Mouse (Mus musculus): ENCODE measurements around the gene Tenm4. TPM values are rescaled to one million over a fixed set of nuclear protein-coding genes. Genes with fewer than 3 reads are reported as not detected.

The Tenm4 gene
- polyA plus RNA-seq, 2 experiments, result 12.7 to 37.4 TPM

DNA sequence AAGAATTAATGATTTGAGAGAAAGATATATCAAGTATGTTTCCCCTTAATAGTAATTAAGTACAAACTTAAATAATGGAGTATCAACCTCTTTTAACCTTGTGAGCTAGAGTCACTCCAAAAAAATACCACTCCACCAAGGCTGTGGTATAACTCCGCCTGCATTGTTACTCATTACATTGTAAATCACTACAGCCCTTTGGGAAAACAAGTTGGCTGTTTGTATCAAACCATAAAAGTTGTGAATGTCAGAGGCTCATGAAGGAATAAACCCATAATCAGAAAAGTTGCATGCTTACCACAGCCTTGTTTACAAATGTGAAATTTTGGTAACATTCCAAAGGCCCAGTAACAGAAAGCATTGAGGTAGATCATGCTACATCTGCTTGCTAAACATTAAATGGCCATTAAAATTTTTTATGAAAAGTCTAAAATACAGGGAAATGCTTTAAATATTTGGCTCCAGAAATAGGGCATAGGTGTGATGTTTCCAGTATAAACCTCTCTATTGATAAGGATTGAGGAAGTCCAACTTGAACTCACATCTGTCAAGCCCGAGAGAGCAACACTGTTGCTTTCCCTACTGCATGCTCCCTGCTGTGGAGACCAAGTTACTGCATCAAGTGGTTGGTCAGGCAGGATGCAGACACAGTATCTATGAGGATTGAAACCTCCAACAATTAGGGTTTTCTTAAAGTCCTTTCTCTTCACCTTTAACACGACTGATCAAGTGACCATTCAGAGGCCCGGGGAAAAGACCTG lies 582.5 kb downstream of the Tenm4 start:
- no peak overlapping the region for H3K4me2 ChIP-seq (replicated peaks; ENCODE audit: low read depth, low read length, severe bottlenecking)
- H3K27ac ChIP-seq (replicated peaks; ENCODE audit: low read depth, low read length), result no peak overlapping the region
- H3K4me3 ChIP-seq (replicated peaks; ENCODE audit: low read length), result no peak overlapping the region
- no peaks in the 10 kb centered on the region for H3K27me3 ChIP-seq (ENCODE audit: control insufficient read depth, insufficient read depth, low read length)
- no peak for TF ChIP-seq POLR2A (IDR thresholded peaks at IDR 0.05; ENCODE audit: borderline replicate concordance, extremely low read depth, insufficient read depth, insufficient read length)
- no peaks in the 10 kb centered on the region for H3K9me3 ChIP-seq (ENCODE audit: control insufficient read depth, low read length)
- H3K36me3 ChIP-seq (ENCODE audit: control insufficient read depth, insufficient read depth, low read length), result no peaks in the 10 kb centered on the region
- WGBS, result 42% methylated on average over 4 of the region's 4 CpGs
- DNase-seq (ENCODE audit: low spot score) (no peak), ATAC-seq (ENCODE audit: low FRiP score, low read depth) (no peak; the same call in 1 of the 2 replicates)
- no peak overlapping the region for H3K9ac ChIP-seq (ENCODE audit: low read depth, low read length, severe bottlenecking)
- peaks cover 53% of the 10 kb centered on the region for H3K4me1 ChIP-seq (ENCODE audit: control insufficient read depth, insufficient read depth, low read length)

GRCm38 (mm10) chr7:96754175-96754574 lies 583.1 kb downstream of the Tenm4 start:
- no peak for TF ChIP-seq POLR2A (IDR thresholded peaks at IDR 0.05; ENCODE audit: borderline replicate concordance, extremely low read depth, insufficient read depth, insufficient read length)
- DNase-seq (ENCODE audit: low spot score), result no peak
- Histone ChIP-seq H3K27me3 (ENCODE audit: control insufficient read depth, insufficient read depth, low read length) (no peaks in the 10 kb centered on the region), H3K4me2 (replicated peaks; ENCODE audit: low read depth, low read length, severe bottlenecking) (no peak overlapping the region), H3K36me3 (ENCODE audit: control insufficient read depth, insufficient read depth, low read length) (no peaks in the 10 kb centered on the region), H3K27ac (replicated peaks; ENCODE audit: low read depth, low read length) (no peak overlapping the region), H3K9me3 (ENCODE audit: control insufficient read depth, low read length) (no peaks in the 10 kb centered on the region), H3K9ac (ENCODE audit: low read depth, low read length, severe bottlenecking) (no peak overlapping the region), H3K4me3 (replicated peaks; ENCODE audit: low read length) (no peak overlapping the region), H3K4me1 (ENCODE audit: control insufficient read depth, insufficient read depth, low read length) (peaks cover 52% of the 10 kb centered on the region)
- ATAC-seq (ENCODE audit: low FRiP score, low read depth), result no peak
- WGBS, result 35% methylated on average over 12 of the region's 12 CpGs

DNA sequence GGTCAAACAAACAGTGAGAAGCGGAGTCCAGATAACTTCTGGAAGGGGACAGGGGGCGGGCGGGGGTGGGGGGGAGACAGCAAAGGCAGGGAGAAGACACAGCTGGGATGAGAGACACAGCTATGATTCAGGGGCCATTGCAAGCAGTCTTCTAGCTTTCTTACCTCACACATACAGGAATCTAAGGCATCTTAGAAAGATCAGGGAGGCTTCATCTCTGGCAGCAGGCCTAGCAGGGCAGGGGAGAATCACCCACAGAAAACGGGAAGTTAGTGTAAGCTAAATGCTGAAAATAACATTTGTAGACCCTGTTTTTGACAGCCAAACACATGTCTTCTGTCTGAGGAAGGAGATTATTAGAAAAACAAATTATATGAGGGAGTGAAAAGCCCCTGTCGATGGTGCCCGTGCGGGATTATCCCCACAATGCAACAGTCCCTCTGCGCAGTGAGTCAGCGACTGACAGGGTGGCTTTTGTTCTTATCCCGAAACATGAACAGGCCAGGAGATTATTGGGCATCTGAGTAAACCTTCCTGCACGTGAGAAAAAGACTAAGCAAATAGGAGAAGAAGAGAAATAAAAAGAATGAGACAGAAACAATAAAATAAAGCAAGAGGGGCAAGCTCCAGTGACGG lies 584.5 kb downstream of the Tenm4 start:
- no peak for TF ChIP-seq POLR2A (IDR thresholded peaks at IDR 0.05; ENCODE audit: borderline replicate concordance, extremely low read depth, insufficient read depth, insufficient read length)

GRCm38 (mm10) chr7:96756104-96756742 lies 585.2 kb downstream of the Tenm4 start:
- H3K4me1 ChIP-seq (ENCODE audit: control insufficient read depth, insufficient read depth, low read length), result peaks cover 43% of the 10 kb centered on the region
- no peak overlapping the region for H3K4me2 ChIP-seq (replicated peaks; ENCODE audit: low read depth, low read length, severe bottlenecking)
- no peaks in the 10 kb centered on the region for H3K9me3 ChIP-seq (ENCODE audit: control insufficient read depth, low read length)
- no peaks in the 10 kb centered on the region for H3K27me3 ChIP-seq (ENCODE audit: control insufficient read depth, insufficient read depth, low read length)
- H3K27ac ChIP-seq (replicated peaks; ENCODE audit: low read depth, low read length), result no peak overlapping the region
- H3K36me3 ChIP-seq (ENCODE audit: control insufficient read depth, insufficient read depth, low read length), result no peaks in the 10 kb centered on the region
- TF ChIP-seq POLR2A (IDR thresholded peaks at IDR 0.05; ENCODE audit: borderline replicate concordance, extremely low read depth, insufficient read depth, insufficient read length), result no peak
- no peak overlapping the region for H3K9ac ChIP-seq (ENCODE audit: low read depth, low read length, severe bottlenecking)
- no peak for DNase-seq (ENCODE audit: low spot score)
- no peak for ATAC-seq (ENCODE audit: low FRiP score, low read depth)
- WGBS, result 50% methylated on average over 10 of the region's 10 CpGs
- H3K4me3 ChIP-seq (replicated peaks; ENCODE audit: low read length), result no peak overlapping the region

More for the DNA sequence above, 584.5 kb downstream of the Tenm4 start:
- Histone ChIP-seq H3K4me3 (replicated peaks; ENCODE audit: low read length) (no peak overlapping the region), H3K9ac (ENCODE audit: low read depth, low read length, severe bottlenecking) (no peak overlapping the region), H3K36me3 (ENCODE audit: control insufficient read depth, insufficient read depth, low read length) (no peaks in the 10 kb centered on the region), H3K4me2 (replicated peaks; ENCODE audit: low read depth, low read length, severe bottlenecking) (no peak overlapping the region), H3K27me3 (ENCODE audit: control insufficient read depth, insufficient read depth, low read length) (no peaks in the 10 kb centered on the region), H3K27ac (replicated peaks; ENCODE audit: low read depth, low read length) (no peak overlapping the region), H3K9me3 (ENCODE audit: control insufficient read depth, low read length) (no peaks in the 10 kb centered on the region), H3K4me1 (ENCODE audit: control insufficient read depth, insufficient read depth, low read length) (peaks cover 43% of the 10 kb centered on the region)
- DNase-seq (ENCODE audit: low spot score), result no peak
- WGBS, result 65% methylated on average over 12 of the region's 12 CpGs
- no peak for ATAC-seq (ENCODE audit: low FRiP score, low read depth)

- Histone ChIP-seq H3K27me3 (ENCODE audit: control insufficient read depth, insufficient read depth, low read length) (no peaks in the 10 kb centered on the region), H3K27ac (replicated peaks; ENCODE audit: low read depth, low read length) (no peak overlapping the region)
- WGBS, result 25% methylated on average over 8 of the region's 8 CpGs
These were observed 586.0 kb downstream of the Tenm4 start for GRCm38 (mm10) chr7:96757067-96757466.

More at GRCm38 (mm10) chr7:96757067-96757466, 586.0 kb downstream of the Tenm4 start:
- H3K4me1 ChIP-seq (ENCODE audit: control insufficient read depth, insufficient read depth, low read length), result peaks cover 43% of the 10 kb centered on the region
- no peak for TF ChIP-seq POLR2A (IDR thresholded peaks at IDR 0.05; ENCODE audit: borderline replicate concordance, extremely low read depth, insufficient read depth, insufficient read length)
- peak; percentile 56 for ATAC-seq (ENCODE audit: low FRiP score, low read depth)
- no peaks in the 10 kb centered on the region for H3K9me3 ChIP-seq (ENCODE audit: control insufficient read depth, low read length)
- no peak for DNase-seq (ENCODE audit: low spot score)
- no peak overlapping the region for H3K4me2 ChIP-seq (replicated peaks; ENCODE audit: low read depth, low read length, severe bottlenecking)
- H3K4me3 ChIP-seq (replicated peaks; ENCODE audit: low read length), result no peak overlapping the region
- H3K9ac ChIP-seq (ENCODE audit: low read depth, low read length, severe bottlenecking), result no peak overlapping the region
- H3K36me3 ChIP-seq (ENCODE audit: control insufficient read depth, insufficient read depth, low read length), result no peaks in the 10 kb centered on the region

Measured in limb, embryonic 14.5 days (tissue).